Mouse (Mus musculus) heart, embryonic 11.5 days (tissue): ENCODE measurements at regions not wholly inside any gene's neighbourhood (a gene's known extent, or its start where the extent isn't known, plus 50 kb on each side); places are given as distances from the start of the nearest gene placed in this dataset.
A peak's percentile ranks its signal among the peaks of the same experiment; 100 is the strongest.
"Not testable (repeated sequence)": the region's sequence is repeated elsewhere in the genome, so short reads cannot be mapped to it uniquely, and the experiment has no call there.

Experiments used
- ATAC-seq: fragments of 200-750 bp; cut with Nextera tagmentation; replicated peaks from 2 replicates; pipeline ENCODE4 v1.8.0; 2017; ENCODE audit warnings: moderate library complexity; ENCODE audit not compliant: insufficient number of reproducible peaks, low FRiP score, low TSS enrichment
- H3K27ac ChIP-seq: fragments of 300-500 bp; sonication (generic); 2 replicates; pipeline ENCODE4 v1.5.1; 2014; ENCODE audit warnings: mild to moderate bottlenecking, low read depth, low read length
- H3K27me3 ChIP-seq: fragments of 300-500 bp; sonication (generic); 2 replicates; pipeline ENCODE4 v1.6.1; 2014; ENCODE audit warnings: mild to moderate bottlenecking, low read length, mixed read lengths; ENCODE audit not compliant: control insufficient read depth, insufficient read depth
- H3K36me3 ChIP-seq: fragments of 300-500 bp; sonication (generic); 2 replicates; pipeline ENCODE4 v1.6.1; 2014; ENCODE audit warnings: mild to moderate bottlenecking, low read length, moderate library complexity, mixed read lengths; ENCODE audit not compliant: control insufficient read depth, insufficient read depth
- H3K4me1 ChIP-seq: fragments of 300-500 bp; sonication (generic); 2 replicates; pipeline ENCODE4 v1.6.1; 2014; ENCODE audit warnings: low read length; ENCODE audit not compliant: control insufficient read depth, insufficient read depth
- H3K4me2 ChIP-seq: fragments of 300-500 bp; sonication (generic); 2 replicates; pipeline ENCODE4 v1.6.1; 2014; ENCODE audit warnings: mild to moderate bottlenecking, moderate library complexity
- H3K4me3 ChIP-seq: fragments of 300-500 bp; sonication (generic); 2 replicates; pipeline ENCODE4 v1.5.1; 2014; ENCODE audit warnings: low read depth, low read length
- H3K9ac ChIP-seq: fragments of 300-500 bp; sonication (generic); 2 replicates; pipeline ENCODE4 v1.6.1; 2014; ENCODE audit warnings: mild to moderate bottlenecking, low read depth, low read length, moderate library complexity
- H3K9me3 ChIP-seq: fragments of 300-500 bp; sonication (generic); replicated peaks from 2 replicates; pipeline ENCODE4 v1.6.1; 2016; ENCODE audit warnings: low read length; ENCODE audit not compliant: control insufficient read depth
- WGBS: fragments of 180-500 bp; shearing (Covaris S2); extraction: QIAGEN DNeasy Blood & Tissue Kit; methylation state at CpG from one replicate; pipeline ENCODE4 v1.1.7; 2014; ENCODE audit not compliant: insufficient replicate concordance; 5-methylcytosine and 5-hydroxymethylcytosine counted together

DNA sequence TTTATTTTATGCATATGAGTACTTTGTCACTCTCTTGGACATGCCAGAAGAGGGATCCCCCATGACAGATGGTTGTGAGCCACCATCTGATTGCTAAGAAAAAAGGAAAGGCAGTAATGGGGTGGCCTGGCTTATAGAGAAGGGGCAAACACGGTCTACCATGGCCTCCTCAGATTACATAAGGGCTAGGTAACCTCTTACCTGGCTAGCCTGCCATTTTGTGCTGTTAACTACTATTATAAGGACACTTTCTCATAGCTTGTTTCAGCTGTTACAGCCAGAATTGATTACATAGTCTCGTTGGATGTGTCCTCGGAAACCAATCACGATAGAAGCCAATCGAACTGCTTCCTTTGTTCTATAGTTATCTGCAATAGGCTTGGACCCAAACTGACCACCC, 60.9 kb upstream of the Gm14496 start:
- no peak for ATAC-seq
- Histone ChIP-seq H3K9ac (no peak overlapping the region), H3K4me2 (no peak overlapping the region), H3K4me3 (no peak overlapping the region), H3K36me3 (no peaks in the 10 kb centered on the region), H3K4me1 (no peaks in the 10 kb centered on the region), H3K9me3 (no peaks in the 10 kb centered on the region), H3K27ac (no peak overlapping the region), H3K27me3 (no peaks in the 10 kb centered on the region)
- 75% methylated on average over 5 of the region's 5 CpGs for WGBS

DNA sequence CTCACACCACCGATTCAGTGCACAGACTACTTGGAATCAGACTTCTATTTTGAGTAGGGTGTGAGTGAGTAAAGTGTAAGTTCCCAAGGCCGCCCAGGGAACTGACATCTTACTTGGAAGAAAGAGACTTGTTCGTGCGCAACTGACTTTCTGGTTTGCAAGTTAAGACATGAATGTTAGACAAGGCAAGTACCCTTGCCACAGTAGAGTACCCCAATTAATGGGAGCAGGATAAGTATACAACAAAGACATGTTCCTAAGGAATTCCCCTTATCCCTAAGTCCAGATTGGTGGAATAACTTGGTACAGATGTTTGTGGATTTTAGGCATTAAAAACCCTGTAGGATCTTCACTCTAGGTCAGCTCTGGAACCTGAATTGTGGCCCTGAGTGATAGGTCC, 60.4 kb upstream of the Gm14496 start:
- WGBS, result 86% methylated on average over 4 of the region's 4 CpGs

DNA sequence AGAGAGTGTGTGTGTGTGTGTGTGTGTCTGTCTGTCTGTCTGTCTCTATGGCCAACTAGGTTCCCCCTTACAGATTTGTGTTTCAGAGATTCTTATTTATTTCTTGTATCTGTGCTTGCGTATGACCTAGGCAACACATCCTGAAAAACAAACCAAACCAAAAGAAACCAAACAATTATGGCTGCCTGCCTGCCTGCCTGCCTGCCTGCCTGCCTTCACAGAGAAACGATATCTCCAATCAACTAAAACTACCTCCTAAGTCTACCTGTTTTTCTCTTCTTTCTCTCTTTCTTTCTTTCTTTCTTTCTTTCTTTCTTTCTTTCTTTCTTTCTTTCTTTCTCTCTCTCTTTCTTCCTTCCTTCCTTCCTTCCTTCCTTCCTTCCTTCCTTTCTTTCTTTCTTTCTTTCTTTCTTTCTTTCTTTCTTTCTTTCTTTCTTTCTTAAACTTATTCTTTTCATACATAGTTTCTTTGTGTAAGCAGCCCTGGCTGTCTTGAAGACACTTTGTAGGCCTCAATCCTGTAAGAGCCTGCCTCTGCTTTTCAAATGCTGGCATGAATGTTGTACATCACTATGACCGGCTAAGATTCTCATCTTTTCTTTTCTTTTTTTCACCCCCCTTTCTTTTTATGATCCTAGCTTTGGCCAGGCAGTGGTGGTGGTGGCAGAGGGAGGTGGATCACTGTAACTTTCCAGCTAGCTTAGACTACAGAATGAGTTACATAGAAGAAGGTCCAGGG, 59.7 kb upstream of the Gm14496 start:
- 67% methylated on average over 3 of the region's 3 CpGs for WGBS
- not testable (repeated sequence) for H3K36me3 ChIP-seq, H3K4me2 ChIP-seq, H3K9me3 ChIP-seq, H3K27ac ChIP-seq, H3K4me1 ChIP-seq, H3K4me3 ChIP-seq, H3K9ac ChIP-seq, H3K27me3 ChIP-seq
- ATAC-seq, result peak; percentile 73

More for the DNA sequence above, 60.4 kb upstream of the Gm14496 start:
- not testable (repeated sequence) for H3K9ac ChIP-seq, H3K27ac ChIP-seq, H3K4me1 ChIP-seq, H3K4me3 ChIP-seq, H3K4me2 ChIP-seq, H3K36me3 ChIP-seq, H3K9me3 ChIP-seq, ATAC-seq, H3K27me3 ChIP-seq

DNA sequence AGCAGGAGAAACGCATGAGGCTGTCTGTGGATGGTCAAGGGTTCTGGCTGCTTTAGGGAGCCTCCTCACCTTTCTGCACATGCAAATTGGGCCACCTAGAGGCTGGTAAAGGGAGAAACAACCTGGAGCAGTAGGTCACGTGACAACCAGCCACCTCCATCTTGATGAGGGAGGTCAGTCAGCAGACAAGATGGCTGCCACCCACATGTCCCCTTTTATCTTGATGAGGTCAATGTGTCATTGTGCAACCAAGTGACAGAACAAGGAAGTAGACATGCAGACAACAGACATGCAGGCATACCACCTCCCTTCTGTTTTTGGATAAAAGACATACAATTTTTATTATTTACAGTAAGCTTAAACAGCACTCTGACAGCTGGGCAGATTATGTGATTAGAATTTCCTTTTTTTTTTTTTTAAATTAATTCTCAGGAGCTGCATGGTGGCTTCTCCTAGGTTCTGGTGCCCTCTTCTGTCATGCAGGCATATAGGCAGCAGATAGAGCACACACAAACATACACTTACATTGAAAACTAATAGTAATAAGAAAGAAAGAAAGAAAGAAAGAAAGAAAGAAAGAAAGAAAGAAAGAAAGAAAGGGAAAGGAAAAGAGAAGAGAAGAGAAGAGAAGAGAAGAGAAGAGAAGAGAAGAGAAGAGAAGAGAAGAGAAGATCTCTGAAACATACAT, 58.9 kb upstream of the Gm14496 start:
- WGBS, result 62% methylated on average over 2 of the region's 2 CpGs
- ATAC-seq, result no peak
- no peak overlapping the region for H3K4me3 ChIP-seq
- H3K4me1 ChIP-seq, result no peaks in the 10 kb centered on the region
- no peak overlapping the region for H3K4me2 ChIP-seq
- H3K36me3 ChIP-seq, result no peaks in the 10 kb centered on the region
- H3K9me3 ChIP-seq, result no peaks in the 10 kb centered on the region
- H3K27me3 ChIP-seq, result no peaks in the 10 kb centered on the region
- no peak overlapping the region for H3K9ac ChIP-seq
- H3K27ac ChIP-seq, result no peak overlapping the region
